Mouse (Mus musculus) embryo, embryonic 10.5 days (tissue): ENCODE data around the gene Rasl12.
A peak's percentile ranks its signal among the peaks of the same experiment; 100 is the strongest.

Experiments
- DNase-seq: peaks from one replicate; pipeline ENCODE4 v3.0.0-alpha.2; 2015; ENCODE audit warnings: low spot score

The Rasl12 gene

GRCm38 (mm10) chr9:65398279-65398678, at the start of gene Rasl12:
Gene Rasl12, plus strand, starts transcription at chr9:65398506.
- DNase-seq, result peak; percentile 89

DNA sequence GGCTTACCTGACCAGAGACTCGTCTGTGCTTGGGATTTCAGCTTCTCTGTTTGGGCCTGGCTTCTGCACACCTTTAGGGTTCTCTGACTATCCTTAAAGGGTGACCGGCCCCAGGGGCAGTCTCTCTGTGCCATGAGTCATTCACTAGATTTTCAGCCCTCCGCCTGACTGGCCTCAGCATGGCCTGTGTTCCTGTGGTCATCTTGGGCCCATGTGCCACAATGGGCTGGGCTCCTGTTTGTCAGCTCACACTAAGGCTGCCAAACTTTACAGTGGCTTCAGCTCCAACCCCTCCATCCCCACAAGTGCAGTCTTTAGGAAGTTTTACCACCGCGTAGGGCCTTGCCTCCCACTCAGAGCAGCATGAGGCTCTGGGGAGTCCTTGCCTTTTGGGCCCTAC, 45.1 kb upstream of the Rasl12 start:
- no peak for DNase-seq

DNA sequence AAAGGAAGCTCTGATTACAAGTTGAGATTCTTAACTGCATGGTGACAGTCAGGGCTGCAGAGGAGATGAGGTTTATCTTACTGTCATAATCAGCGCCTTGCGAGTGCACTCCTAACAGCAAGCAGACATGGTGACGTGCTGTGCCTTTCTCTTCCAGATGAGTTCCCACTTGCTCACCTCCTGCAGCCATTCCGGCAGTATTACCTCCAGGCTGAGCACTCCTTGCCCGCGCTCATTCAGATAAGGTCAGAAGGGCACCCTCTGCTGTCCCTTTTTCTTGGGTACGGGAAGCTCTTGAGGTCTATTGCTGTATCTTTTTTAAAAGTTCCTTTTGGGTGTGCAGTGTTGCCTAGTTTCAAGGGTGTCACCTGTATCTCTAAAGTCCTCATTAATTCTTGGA, 41.7 kb upstream of the Rasl12 start:
- no peak for DNase-seq

DNA sequence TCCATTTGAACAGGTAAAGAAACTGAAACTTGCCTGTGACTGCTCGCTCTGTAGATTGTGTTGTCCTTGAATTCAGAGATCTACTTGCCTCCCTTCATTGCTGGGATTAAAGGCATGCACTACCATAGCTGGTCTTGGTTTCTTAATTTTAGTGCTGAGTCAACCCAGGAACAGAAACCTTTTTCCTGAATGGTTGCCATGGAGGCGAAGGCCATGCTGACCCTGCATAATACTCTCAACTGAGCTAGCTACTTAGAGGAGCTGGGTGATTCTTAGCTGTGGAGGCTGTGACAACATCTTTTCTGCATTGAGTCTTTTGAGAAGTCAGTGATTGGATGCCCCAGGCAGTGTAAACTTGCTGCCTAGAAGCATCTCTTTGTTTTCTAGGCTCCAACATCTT, 41.3 kb upstream of the Rasl12 start:
- no peak for DNase-seq

DNA sequence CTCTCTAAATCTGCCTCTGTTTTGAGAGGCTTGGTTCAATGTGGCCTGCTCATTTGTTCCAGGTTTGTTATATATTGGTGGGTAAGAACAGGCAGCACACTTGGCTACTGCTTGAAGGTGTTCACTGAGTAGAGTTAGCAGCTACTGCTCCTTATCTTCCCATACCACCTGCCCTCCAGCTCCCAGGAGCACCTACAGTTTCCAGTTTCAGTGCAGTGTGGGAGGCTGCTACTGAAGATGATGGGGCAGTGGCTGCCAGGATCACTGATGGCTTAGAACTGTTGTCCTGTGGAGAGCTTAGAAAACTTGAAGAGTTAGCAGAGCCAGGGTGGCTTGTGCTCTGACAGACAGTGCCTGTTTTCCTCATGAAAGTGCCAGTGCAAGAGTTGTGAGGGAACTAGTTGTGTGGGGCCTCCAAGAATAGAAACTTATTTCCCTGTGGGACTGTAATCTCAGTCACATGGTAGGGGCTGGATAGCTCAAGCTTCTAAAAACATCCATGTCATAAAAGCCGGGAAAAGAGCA, 39.3 kb upstream of the Rasl12 start:
- no peak for DNase-seq

GRCm38 (mm10) chr9:65360641-65361448, 37.5 kb upstream of the Rasl12 start, which contains the start of gene Ubap1l:
Gene Ubap1l, plus strand, starts transcription at chr9:65361041.
- DNase-seq, result no peak

DNA sequence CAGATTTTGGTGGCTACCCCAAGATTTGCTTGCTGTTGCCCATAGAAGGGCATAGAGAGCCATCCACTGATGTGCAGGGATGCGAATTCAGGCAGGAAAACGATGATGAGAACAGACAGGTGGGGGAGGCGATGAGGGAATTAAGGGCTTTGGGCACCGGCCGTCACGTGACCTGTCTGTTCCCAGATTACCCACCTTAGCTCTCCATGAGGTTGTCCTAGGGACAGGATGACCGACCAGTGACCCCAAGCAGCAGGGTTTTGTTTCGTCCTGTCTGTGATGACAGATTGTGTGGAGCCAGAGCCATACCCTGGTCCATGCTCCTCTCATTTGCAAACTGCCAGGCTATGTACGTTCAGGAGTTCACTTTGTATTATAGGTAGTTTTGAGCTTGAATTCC, 34.6 kb upstream of the Rasl12 start:
- peak; percentile 46 for DNase-seq

GRCm38 (mm10) chr9:65365721-65366120, 32.6 kb upstream of the Rasl12 start:
- no peak for DNase-seq

DNA sequence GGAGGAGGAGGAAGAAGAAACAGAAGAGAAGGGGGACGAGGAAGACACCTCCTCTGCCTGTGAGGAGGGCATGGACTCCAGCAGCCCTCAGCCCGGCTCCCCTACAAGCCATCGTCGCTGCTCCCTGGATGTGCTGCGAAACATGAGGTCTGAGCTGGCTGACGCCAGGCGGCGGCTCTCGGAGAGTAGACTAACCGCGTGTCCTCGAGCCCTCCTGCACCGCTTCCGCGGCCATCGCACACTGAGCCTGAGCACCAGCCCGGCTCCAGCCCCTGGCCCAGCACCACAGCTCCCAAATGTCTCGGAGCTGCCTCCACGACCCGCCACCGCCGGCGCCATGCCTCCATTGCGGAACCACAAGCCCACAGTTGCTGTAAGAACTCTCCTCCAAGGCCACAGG, 26.6 kb upstream of the Rasl12 start:
- no peak for DNase-seq

DNA sequence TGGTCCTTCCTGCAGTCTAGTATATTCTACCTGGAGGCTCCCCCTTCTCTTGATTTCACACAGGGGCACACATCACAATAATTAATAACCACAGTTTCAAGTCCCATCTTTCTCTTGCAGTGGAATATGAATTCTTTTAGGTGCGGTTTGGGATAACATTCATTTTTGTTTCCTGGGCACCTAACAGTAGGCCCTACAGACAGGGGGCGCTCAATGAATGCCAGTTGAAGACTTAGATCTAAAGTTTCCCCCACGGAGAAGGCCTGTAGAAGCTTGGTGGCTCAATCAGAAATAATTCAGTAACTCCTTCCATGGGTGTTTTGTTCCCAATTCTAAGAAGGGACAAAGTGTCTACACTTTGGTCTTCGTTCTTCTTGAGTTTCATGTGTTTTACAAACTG, 25.9 kb upstream of the Rasl12 start:
- peak; percentile 39 for DNase-seq

GRCm38 (mm10) chr9:65374468-65375162, 23.7 kb upstream of the Rasl12 start:
- DNase-seq, result no peak

DNA sequence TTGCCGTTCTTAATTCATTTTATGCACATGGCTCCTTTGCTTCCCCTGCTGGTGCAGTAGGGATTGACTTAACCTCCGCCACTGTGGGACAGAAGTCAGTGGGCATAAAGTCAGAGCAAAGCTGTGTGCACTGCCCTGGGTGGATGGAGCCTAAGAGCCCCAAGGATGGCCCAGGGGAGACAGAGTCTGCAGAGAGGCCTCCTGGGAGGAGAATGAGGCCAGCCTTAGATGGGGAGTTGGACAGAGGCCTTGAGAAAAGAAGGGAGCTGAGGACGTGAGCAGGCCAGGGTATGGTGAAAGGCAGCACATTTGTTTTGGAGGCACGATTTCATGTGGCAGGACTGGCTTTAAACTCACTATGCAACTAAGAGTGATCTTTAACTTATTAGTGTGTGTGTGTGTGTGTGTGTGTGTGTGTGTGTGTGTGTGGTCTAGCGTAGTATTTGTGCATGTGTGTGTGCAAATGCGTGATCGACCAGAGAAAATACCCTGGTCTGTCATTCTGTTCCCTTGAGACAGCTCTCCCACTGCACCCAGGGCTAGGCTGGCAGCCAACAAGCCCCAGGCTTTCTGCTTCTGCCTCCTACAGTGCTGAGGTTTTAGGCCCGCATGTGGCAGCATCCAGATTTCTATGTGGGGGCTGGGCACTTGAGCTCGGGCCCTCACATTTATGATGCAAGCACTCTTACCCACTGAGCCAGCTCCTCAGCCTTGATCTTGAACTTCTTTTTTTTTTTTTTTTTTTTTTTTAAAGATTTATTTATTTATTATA, 23.0 kb upstream of the Rasl12 start:
- no peak for DNase-seq

- no peak for DNase-seq
Observed at GRCm38 (mm10) chr9:65381017-65381590, 17.2 kb upstream of the Rasl12 start.

DNA sequence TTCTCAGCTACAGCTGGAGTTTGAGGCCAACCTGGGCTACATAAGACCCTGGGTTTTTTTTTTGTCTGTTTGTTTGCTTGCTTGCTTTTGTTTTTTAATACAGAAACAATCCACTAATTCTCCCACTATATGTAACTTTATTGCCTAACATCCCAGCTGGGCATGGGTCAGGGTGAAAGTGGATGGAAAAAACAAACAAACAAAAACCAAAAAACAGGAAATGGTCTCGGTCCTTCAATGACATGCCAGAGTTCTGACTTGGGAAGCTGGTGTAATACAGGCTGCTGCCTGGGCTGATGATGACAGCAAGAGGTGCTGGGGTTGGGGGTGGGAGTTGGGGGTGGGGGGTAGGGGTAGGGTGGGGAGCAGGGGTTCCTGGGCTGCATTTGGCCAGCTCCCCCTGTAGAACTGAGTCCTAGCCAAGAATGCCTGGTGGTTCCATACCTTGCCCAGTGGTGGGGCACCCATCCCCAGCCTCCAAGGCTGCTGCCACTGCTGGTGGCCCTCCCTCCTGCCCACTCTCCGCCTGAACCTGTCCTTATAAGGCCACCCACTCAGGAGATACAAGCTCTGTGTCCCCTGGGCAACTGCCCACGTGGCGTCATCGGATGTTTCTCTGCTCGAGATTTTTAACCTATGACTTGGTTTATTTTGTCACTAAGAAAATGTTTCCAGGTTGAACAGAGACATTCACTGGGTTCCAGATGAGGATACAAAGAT, 16.1 kb upstream of the Rasl12 start:
- no peak for DNase-seq

- DNase-seq, result no peak
Observed at GRCm38 (mm10) chr9:65382751-65383097, 15.6 kb upstream of the Rasl12 start.

- no peak for DNase-seq
Observed at GRCm38 (mm10) chr9:65384276-65384675, 14.0 kb upstream of the Rasl12 start.

DNA sequence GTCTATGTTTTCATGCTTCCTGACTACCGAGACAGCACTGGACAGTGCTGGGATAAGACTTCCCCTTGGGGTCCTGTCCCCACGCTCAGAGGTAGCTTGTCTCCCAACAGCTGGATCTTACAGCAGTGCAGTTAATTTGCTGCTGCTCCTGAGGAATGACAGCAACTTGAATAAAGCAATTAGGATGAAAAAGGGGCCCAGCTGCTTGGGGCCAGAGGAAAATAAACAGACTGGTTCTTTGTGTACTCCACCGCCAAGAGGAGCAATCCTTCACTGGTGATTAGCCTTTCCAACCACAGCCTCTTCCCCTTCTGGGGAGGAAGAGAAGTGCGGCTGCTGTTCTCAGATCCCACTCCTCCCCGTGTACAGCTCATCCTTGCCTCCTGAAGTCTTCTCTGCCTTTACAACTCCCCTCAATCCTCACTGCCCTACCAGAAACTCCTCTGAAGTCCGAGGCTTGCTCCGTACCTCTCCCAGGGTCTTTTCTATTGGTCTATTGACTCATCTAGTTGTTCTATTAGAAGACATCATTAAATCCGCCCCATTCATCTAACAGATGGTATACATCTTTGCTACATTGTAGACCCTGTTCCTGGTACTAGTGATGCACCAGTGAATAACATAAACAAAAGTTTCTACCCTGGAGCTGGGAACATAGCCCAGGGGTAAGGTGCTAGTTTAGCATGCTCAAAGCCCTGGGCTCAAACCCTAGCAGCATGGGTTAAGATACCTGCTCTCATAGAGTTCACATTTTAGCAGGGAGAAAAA, 11.7 kb upstream of the Rasl12 start:
- peak; percentile 60 for DNase-seq

- DNase-seq, result peak; percentile 38
Observed at GRCm38 (mm10) chr9:65390752-65391612, 7.3 kb upstream of the Rasl12 start.

- DNase-seq, result no peak
Observed at GRCm38 (mm10) chr9:65391613-65391964, 6.7 kb upstream of the Rasl12 start, which contains the start of gene Kbtbd13. Gene Kbtbd13, minus strand, starts transcription at chr9:65391652.
